Mouse (Mus musculus) neural tube, embryonic 14.5 days (tissue): ENCODE measurements around the gene Odf2l. TPM values are rescaled to one million over a fixed set of nuclear protein-coding genes. Genes with fewer than 3 reads are reported as not detected.

ENCODE experiments used
- ATAC-seq: fragments of 200-750 bp; cut with Nextera tagmentation; 2 replicates; pipeline ENCODE4 v1.8.0; 2017; ENCODE audit warnings: low read depth, mild to moderate bottlenecking, moderate TSS enrichment, moderate library complexity
- H3K27ac ChIP-seq: fragments of 300-500 bp; sonication (generic); 2 replicates; pipeline ENCODE4 v1.5.1; 2014; ENCODE audit warnings: low read depth, mild to moderate bottlenecking, control low read depth, low read length, moderate library complexity, mixed read lengths
- H3K27me3 ChIP-seq: fragments of 300-500 bp; sonication (generic); 2 replicates; pipeline ENCODE4 v1.6.1; 2014; ENCODE audit warnings: low read length; ENCODE audit not compliant: control insufficient read depth, insufficient read depth
- H3K36me3 ChIP-seq: fragments of 300-500 bp; sonication (generic); 2 replicates; pipeline ENCODE4 v1.6.1; 2014; ENCODE audit warnings: low read length, mixed read lengths; ENCODE audit not compliant: control insufficient read depth, insufficient read depth
- H3K4me1 ChIP-seq: fragments of 300-500 bp; sonication (generic); 2 replicates; pipeline ENCODE4 v1.6.1; 2014; ENCODE audit warnings: low read length; ENCODE audit not compliant: control insufficient read depth, insufficient read depth
- H3K4me2 ChIP-seq: fragments of 300-500 bp; sonication (generic); 2 replicates; pipeline ENCODE4 v1.6.1; 2014; ENCODE audit warnings: mild to moderate bottlenecking, low read depth, low read length, control low read depth
- H3K4me3 ChIP-seq: fragments of 300-500 bp; sonication (generic); 2 replicates; pipeline ENCODE4 v1.5.1; 2014; ENCODE audit warnings: low read depth, low read length, control low read depth, mixed read lengths
- H3K9ac ChIP-seq: fragments of 300-500 bp; sonication (generic); replicated peaks from 2 replicates; pipeline ENCODE4 v1.6.1; 2014; ENCODE audit warnings: low read depth, mild to moderate bottlenecking, control low read depth, low read length, mixed read lengths
- H3K9me3 ChIP-seq: fragments of 300-500 bp; sonication (generic); 2 replicates; pipeline ENCODE4 v1.6.1; 2016; ENCODE audit warnings: low read length; ENCODE audit not compliant: control insufficient read depth
- WGBS: fragments of 180-500 bp; shearing (Covaris S2); extraction: QIAGEN DNeasy Blood & Tissue Kit; methylation state at CpG from one replicate; pipeline ENCODE4 v1.1.7; 2014; 5-methylcytosine and 5-hydroxymethylcytosine counted together
- polyA plus RNA-seq: library from polyadenylated mRNA; unstranded; fragments of >200 nt; fragmentation: Nextera tagmentation; extraction: Ambion mirVana; gene quantifications from 2 replicates; pipeline ENCODE4 v1.2.1, GENCODE M21; 2014

The Odf2l gene
- polyA plus RNA-seq, 1 experiment from 2014 or later, result 14.5 TPM

DNA sequence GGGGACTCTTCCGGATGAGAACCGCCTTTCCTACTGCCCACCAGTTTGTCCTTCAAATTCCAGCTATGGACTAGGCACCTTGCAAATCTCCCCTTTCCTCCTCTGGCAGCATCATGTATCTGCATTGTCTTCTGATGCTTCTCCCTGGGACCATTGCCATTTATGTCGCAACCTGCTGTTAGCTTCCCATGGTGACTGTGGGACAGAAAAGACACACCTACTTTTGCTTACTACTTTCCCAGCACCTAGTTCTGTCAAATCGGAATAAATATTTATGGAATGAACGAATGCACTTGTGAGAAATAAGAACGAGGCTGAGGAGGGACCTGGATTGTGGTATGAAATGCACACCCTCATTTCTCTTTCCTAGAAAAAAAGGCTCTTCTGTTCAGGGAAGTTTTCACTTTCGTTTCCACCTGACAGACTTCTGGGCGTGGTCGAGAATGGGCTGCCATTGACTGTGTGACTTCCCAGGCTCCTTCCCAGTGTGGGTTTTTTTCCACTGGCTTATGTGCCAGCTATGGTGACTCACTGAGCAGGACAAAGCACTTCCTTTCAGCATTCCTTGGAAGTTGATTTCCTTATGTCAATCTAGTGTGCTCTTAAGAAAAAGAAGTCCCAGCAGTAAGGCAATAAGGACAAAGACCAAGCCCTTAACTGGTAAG lies 16.4 kb upstream of the Odf2l start:
- Histone ChIP-seq H3K36me3 (no peaks in the 10 kb centered on the region), H3K4me1 (no peaks in the 10 kb centered on the region), H3K27me3 (no peaks in the 10 kb centered on the region), H3K4me2 (no peak overlapping the region), H3K9me3 (no peaks in the 10 kb centered on the region), H3K27ac (no peak overlapping the region), H3K4me3 (no peak overlapping the region), H3K9ac (no peak overlapping the region)
- ATAC-seq, result no peak
- 84% methylated on average over 9 of the region's 9 CpGs for WGBS

DNA sequence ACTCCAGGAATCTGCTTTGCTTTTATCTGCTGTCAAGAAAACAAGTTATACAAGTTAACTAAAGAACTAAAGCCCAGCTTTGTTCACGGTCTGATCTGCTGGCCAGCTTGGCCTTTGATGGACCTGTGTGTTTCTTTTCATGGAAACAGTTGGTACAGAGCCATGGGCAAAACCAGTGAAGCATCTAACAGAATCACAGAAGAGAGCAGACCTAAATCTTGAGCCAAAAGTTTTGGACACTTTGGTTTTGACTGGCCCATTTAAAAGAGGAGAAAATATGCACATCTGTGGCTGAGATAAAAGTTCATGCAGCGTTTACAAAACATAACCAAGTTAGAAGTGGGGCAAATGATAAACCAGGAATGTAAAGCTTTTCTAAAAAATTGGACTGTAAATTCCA lies 15.1 kb upstream of the Odf2l start:
- H3K9me3 ChIP-seq, result no peaks in the 10 kb centered on the region
- H3K4me3 ChIP-seq, result no peak overlapping the region
- no peak overlapping the region for H3K27ac ChIP-seq
- H3K9ac ChIP-seq, result no peak overlapping the region
- no peaks in the 10 kb centered on the region for H3K36me3 ChIP-seq
- no peak for ATAC-seq
- H3K27me3 ChIP-seq, result no peaks in the 10 kb centered on the region
- H3K4me2 ChIP-seq, result no peak overlapping the region
- H3K4me1 ChIP-seq, result no peaks in the 10 kb centered on the region
- 92% methylated on average over 2 of the region's 2 CpGs for whole genome bisulfite sequencing

DNA sequence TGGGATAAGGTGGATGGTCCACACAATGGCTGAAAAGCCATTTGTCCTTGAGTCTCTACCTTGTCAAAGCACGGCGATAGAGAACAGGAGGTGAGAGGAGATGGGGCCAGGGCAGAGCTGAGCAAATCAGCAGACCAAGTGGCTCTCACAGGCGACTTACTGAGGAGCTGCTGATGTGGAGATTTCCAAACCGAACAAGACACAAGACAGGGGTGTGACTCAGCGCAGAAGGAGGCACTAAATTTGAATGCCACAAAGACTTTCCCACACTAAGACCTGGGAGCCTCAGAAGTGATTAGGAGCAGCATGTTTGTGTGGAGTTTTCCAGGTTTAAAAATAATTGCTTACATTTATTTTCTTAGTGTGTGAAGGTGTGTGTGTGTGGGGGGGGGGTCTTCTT lies 14.6 kb upstream of the Odf2l start:
- ATAC-seq, result no peak
- Histone ChIP-seq H3K9ac (no peak overlapping the region), H3K4me1 (no peaks in the 10 kb centered on the region), H3K27ac (no peak overlapping the region), H3K9me3 (no peaks in the 10 kb centered on the region), H3K4me2 (no peak overlapping the region), H3K4me3 (no peak overlapping the region), H3K27me3 (no peaks in the 10 kb centered on the region), H3K36me3 (no peaks in the 10 kb centered on the region)
- 75% methylated on average over 5 of the region's 5 CpGs for WGBS

DNA sequence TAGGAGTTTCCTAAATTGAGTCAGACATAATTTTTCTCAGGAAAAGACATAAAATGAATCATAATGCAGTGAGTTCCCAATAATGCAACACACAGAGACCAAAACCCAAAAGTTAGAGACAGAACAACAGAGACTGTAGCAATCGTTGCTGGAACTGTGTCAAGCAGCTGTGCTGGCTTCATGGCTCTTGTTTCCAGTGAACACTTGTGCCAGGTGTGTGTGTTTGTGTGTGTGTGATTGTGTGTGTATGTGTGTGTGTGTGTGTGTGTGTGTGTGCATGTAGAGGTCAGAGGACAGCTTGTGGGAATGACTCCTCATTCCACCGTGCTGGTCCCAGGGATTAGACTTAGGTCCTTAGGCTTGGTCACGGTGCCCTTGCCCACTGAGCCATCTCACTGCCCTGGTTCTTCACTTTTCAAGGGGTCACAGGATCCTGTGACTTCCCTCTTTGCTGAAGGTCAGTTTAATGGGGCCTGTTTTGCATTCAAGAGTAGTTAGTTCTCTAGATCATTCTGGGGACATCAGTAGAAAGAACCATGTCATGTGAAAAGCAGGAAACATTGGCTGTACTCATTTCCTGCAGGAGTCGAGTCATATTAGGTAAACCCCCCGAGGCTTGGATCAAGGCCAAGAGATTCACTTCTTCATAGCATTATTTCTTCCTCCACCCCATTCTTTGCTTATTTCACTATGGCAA lies 13.2 kb upstream of the Odf2l start:
- H3K4me1 ChIP-seq, result no peaks in the 10 kb centered on the region
- H3K4me3 ChIP-seq, result no peak overlapping the region
- H3K36me3 ChIP-seq, result no peaks in the 10 kb centered on the region
- H3K27ac ChIP-seq, result no peak overlapping the region
- ATAC-seq, result no peak
- no peak overlapping the region for H3K4me2 ChIP-seq
- no peak overlapping the region for H3K9ac ChIP-seq
- no peaks in the 10 kb centered on the region for H3K27me3 ChIP-seq
- 80% methylated on average over 5 of the region's 5 CpGs for WGBS
- no peaks in the 10 kb centered on the region for H3K9me3 ChIP-seq

DNA sequence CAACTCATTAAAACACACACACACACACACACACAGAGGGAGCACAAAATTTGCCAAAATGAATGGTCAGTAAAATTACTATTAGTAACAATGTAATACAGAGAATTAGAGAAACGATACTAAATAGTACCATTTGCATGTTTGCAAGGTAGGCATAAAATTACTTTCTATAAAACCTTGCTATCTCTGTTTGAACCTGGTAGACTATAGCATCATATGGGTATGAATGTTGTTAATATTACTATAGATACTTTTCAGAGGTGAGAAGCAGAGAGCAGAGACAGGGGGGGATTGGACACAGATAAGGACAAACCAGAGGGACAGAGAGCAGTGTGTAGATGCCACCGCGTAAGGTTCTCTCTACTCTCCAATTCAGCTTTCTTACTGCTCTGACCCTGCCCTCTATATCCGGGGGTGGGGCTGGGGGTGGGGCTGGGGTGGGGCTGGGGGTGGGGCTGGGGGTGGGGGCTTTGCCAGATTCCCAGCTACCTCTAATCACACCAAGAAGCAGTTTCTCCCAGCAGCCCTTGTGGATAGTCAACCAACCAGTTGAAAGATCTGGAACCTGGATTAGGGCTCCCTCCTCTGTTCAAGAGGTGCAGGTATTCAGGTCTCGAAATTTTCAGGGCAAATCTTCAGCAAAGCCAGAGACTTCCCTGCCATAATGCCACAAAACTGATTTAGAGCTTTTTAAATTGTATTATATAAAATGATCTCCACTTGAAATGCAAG lies 12.4 kb upstream of the Odf2l start:
- Histone ChIP-seq H3K9me3 (no peaks in the 10 kb centered on the region), H3K4me3 (no peak overlapping the region), H3K4me2 (no peak overlapping the region), H3K9ac (no peak overlapping the region), H3K36me3 (no peaks in the 10 kb centered on the region), H3K27ac (no peak overlapping the region), H3K27me3 (no peaks in the 10 kb centered on the region), H3K4me1 (no peaks in the 10 kb centered on the region)
- no peak for ATAC-seq
- 84% methylated on average over 5 of the region's 5 CpGs for WGBS

DNA sequence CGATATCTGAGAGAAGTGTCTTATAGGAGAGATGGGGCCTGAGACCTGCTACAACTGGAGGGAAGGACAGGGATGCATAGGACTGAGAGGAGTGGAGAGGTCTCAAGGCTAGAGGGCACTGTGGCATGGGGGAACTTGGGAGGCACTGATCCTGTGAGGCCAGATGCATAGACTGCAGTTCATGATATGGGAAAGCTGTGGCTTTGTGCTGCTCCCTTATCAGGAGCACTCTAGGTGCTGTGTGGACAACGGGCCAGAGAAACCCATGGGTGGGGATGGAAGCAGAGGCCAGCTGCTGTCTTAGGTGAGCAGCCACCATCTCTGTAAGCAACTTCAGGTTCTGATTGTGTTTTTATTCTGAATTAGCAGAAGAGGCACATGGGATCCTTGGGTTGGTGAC lies 3.2 kb upstream of the Odf2l start:
- Histone ChIP-seq H3K9ac (no peak overlapping the region), H3K36me3 (no peaks in the 10 kb centered on the region), H3K27me3 (no peaks in the 10 kb centered on the region), H3K4me1 (peaks cover 11% of the 10 kb centered on the region; the same call in 1 of the 2 replicates), H3K27ac (no peak overlapping the region), H3K4me3 (no peak overlapping the region), H3K9me3 (no peaks in the 10 kb centered on the region), H3K4me2 (no peak overlapping the region)
- no peak for ATAC-seq
- 100% methylated on average over 2 of the region's 2 CpGs for WGBS

DNA sequence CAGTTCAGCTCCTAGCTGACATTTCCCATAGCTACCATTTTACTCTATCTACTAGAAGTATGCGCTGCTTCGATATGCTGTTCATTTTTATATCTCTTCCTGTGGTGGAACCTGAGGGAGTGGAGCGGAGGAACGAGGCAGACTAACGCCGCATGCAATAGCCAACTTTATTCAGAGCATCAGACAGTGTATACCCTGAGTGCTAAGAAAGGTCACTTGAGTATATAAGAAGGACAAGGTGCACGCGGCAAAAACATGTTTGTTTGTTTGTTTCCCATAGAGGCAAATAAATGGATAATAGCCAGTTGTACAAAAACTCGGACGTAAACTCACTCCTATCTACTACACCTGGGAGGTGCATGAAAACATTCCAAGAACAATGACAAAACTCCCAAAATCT lies 751 bp upstream of the Odf2l start:
- H3K27ac ChIP-seq, result peak overlapping the region; percentile 99
- H3K4me2 ChIP-seq, result peak overlapping the region; percentile 76
- no peaks in the 10 kb centered on the region for H3K27me3 ChIP-seq
- H3K9me3 ChIP-seq, result no peaks in the 10 kb centered on the region
- peak overlapping the region; percentile 72 for H3K4me3 ChIP-seq
- no peaks in the 10 kb centered on the region for H3K36me3 ChIP-seq
- no peak for ATAC-seq
- peaks cover 11% of the 10 kb centered on the region; the same call in 1 of the 2 replicates for H3K4me1 ChIP-seq
- H3K9ac ChIP-seq, result peak overlapping the region; percentile 90; the same call in 1 of the 2 replicates
- WGBS, result 81% methylated on average over 10 of the region's 10 CpGs

DNA sequence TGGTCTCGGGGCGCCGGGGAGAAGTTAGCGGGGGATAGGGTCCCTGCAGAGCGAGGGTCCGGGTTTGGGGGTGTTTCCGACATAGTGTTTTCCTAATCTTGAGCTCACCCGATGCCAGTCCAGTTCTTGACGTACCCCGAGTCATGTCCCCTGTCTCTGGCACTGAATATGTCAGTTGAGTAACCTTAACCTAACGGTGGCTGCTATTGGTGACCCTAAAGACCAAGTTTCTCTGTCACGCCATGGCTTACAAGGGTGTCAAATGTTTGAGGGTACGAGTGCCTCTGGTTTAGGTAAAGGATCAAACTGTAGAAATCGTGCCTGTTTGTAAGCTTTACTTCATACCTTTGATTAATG lies 592 bp downstream of the Odf2l start:
- H3K9ac ChIP-seq, result peak overlapping the region; percentile 90
- H3K36me3 ChIP-seq, result no peaks in the 10 kb centered on the region
- no peaks in the 10 kb centered on the region for H3K27me3 ChIP-seq
- no peaks in the 10 kb centered on the region for H3K9me3 ChIP-seq
- ATAC-seq, result no peak
- WGBS, result 6% methylated on average over 14 of the region's 14 CpGs
- H3K4me2 ChIP-seq, result peak overlapping the region; percentile 77
- H3K4me1 ChIP-seq, result peaks cover 11% of the 10 kb centered on the region; the same call in 1 of the 2 replicates
- H3K27ac ChIP-seq, result peak overlapping the region; percentile 99
- peak overlapping the region; percentile 72 for H3K4me3 ChIP-seq

DNA sequence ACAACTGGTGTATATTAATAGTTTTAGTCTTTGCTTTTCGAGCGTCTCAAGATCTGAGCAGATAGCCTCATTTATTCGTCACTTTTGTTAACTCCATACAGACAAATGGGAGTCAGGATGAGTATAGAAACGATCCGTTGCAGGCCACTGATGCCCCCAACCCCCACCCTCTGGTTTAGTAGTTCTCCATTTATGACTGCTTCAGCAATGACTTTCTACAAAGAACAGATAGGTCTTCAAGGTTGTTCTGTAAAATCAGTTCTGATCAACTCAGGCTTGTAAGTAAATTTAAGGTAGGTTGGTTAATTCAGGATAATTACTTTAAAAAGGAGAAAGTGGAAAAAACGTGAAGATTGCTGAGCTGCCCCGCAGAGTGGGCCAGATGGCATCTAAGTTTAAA lies 1.0 kb downstream of the Odf2l start:
- 69% methylated on average over 7 of the region's 7 CpGs for WGBS
- peak overlapping the region; percentile 90; the same call in 1 of the 2 replicates for H3K9ac ChIP-seq

More for the DNA sequence above, 1.0 kb downstream of the Odf2l start:
- Histone ChIP-seq H3K4me3 (peak overlapping the region; percentile 72), H3K4me1 (peaks cover 11% of the 10 kb centered on the region; the same call in 1 of the 2 replicates), H3K27ac (no peak overlapping the region), H3K36me3 (no peaks in the 10 kb centered on the region), H3K9me3 (no peaks in the 10 kb centered on the region), H3K27me3 (no peaks in the 10 kb centered on the region), H3K4me2 (peak overlapping the region; percentile 77)
- ATAC-seq, result no peak
